Mouse (Mus musculus): ENCODE measurements at regions not wholly inside any gene's neighbourhood (a gene's known extent, or its start where the extent isn't known, plus 50 kb on each side); places are given as distances from the start of the nearest gene placed in this dataset.

DNA sequence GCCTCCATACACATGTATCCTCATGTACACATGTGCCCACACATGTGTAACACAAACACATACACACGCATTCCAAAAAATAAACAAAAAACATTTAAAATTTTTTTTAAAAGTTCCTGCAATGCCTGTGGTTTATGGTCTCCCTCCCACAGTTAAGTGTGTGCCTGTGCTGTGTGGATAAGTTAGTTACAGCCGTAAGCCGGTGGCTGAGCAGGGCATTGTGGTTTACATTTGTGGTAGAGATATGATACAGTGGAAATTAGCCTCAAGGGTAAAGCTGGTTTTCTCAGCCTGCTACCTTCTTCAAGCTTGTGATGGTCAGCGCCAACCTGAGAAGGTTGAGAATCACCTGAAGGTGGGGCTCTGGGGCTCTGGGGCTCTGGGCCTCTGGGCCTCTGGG lies 484.0 kb upstream of the Kcnab2 start:
- Histone ChIP-seq H3K4me1 (ENCODE audit: control insufficient read depth, insufficient read depth, low read length) (no peaks in the 10 kb centered on the region; the same call in 1 of the 2 replicates), H3K4me3 (replicated peaks; ENCODE audit: control insufficient read depth, low read depth, low read length) (no peak overlapping the region), H3K27ac (ENCODE audit: control insufficient read depth, insufficient read depth, low read depth, low read length, poor library complexity) (no peak overlapping the region)
- 72% methylated on average over 4 of the region's 4 CpGs for WGBS
- TF ChIP-seq CTCF (IDR thresholded peaks at IDR 0.05; ENCODE audit: control insufficient read depth, insufficient read depth, low read length) (no peak), POLR2A (IDR thresholded peaks at IDR 0.05; ENCODE audit: borderline replicate concordance, control insufficient read depth, low read depth, low read length) (no peak)

GRCm38 (mm10) chr4:152959627-152960230 lies 482.1 kb upstream of the Kcnab2 start:
- Histone ChIP-seq H3K4me1 (ENCODE audit: control insufficient read depth, insufficient read depth, low read length) (no peaks in the 10 kb centered on the region; the same call in 1 of the 2 replicates), H3K4me3 (replicated peaks; ENCODE audit: control insufficient read depth, low read depth, low read length) (no peak overlapping the region), H3K27ac (ENCODE audit: control insufficient read depth, insufficient read depth, low read depth, low read length, poor library complexity) (no peak overlapping the region)
- no peak for TF ChIP-seq CTCF (IDR thresholded peaks at IDR 0.05; ENCODE audit: control insufficient read depth, insufficient read depth, low read length)
- no peak for TF ChIP-seq POLR2A (IDR thresholded peaks at IDR 0.05; ENCODE audit: borderline replicate concordance, control insufficient read depth, low read depth, low read length)
- WGBS = 69% methylated on average over 12 of the region's 12 CpGs

DNA sequence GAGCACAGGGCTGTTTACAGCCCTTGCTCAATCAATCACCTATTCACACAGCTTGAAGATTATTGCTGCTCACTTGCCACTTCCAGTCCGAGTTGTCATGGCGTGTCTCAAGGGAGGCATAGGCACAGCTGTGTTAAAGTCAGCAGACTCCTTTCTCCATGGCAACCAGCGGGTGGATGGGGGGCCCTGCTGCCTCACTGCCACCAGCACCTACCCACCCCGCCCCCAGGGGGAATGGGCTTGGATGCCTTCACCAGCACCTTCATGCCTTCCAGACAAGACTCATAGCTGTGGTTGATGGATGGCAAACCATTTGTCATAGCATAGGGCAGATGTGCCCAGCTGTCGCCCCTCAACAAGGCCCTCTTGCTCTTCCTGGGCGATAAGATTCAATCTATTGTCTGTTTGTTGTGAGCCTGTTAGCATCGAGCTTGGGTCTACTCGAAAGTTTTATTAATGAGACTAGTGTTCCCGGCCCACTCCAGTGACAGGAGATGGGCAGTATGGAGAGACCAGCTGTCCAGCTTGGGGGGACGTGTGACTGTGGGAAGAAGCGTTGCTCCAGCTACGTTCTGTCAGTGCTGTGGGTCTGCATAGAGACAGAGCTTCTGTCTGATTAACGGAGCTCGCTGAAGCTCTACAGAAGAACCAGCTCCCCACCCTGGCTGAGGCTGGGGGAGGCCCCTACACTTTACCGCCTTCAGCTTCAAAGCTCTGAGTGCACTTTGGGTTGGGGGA lies 475.7 kb upstream of the Kcnab2 start:
- Histone ChIP-seq H3K27ac (ENCODE audit: control insufficient read depth, insufficient read depth, low read depth, low read length, poor library complexity) (no peak overlapping the region), H3K4me3 (replicated peaks; ENCODE audit: control insufficient read depth, low read depth, low read length) (no peak overlapping the region), H3K4me1 (ENCODE audit: control insufficient read depth, insufficient read depth, low read length) (no peaks in the 10 kb centered on the region)
- WGBS = 57% methylated on average over 15 of the region's 15 CpGs
- TF ChIP-seq POLR2A (IDR thresholded peaks at IDR 0.05; ENCODE audit: borderline replicate concordance, control insufficient read depth, low read depth, low read length) (no peak), CTCF (IDR thresholded peaks at IDR 0.05; ENCODE audit: control insufficient read depth, insufficient read depth, low read length) (no peak)

DNA sequence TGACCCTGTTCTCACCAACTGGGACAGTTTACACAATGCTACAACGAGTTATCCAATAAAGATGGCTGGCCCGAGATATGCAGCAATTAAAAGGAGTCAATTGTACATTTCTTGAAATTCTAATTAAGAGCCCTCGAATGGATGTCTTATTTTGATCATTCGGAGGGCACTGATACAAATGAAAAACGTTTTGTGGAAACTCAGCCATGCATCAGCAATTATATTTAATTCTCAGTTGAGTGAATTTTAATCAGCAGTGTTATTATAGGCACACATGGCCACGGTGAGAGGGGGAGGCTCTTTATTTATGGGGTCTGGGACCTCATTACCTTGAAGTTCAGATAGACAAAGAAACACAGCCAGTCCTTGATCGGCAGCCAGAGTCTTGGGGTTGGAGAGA lies 471.3 kb upstream of the Kcnab2 start:
- WGBS = 65% methylated on average over 7 of the region's 7 CpGs
- TF ChIP-seq POLR2A (IDR thresholded peaks at IDR 0.05; ENCODE audit: borderline replicate concordance, control insufficient read depth, low read depth, low read length) = no peak
- H3K27ac ChIP-seq (ENCODE audit: control insufficient read depth, insufficient read depth, low read depth, low read length, poor library complexity) = no peak overlapping the region
- no peaks in the 10 kb centered on the region for H3K4me1 ChIP-seq (ENCODE audit: control insufficient read depth, insufficient read depth, low read length)
- no peak overlapping the region for H3K4me3 ChIP-seq (replicated peaks; ENCODE audit: control insufficient read depth, low read depth, low read length)

DNA sequence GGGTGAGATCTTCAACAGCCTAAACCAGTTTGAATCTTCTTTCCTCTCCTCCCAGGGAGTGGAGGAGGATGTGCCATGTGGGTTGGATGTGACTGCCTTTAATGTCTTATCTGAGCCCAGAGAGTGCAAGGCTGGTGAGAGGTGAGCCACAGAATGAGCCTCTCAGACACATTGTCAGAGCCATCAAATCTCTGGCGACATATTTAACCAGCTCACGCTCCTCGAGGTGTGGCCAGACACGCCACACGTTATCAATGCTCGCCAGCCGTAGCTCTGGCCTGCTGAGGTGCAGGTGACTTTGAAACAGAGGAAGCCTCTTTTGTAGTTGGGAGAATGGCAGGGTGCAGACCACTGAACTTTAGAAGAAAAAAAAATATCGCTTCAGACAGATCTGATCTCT lies 463.5 kb upstream of the Kcnab2 start:
- no peaks in the 10 kb centered on the region for H3K4me1 ChIP-seq (ENCODE audit: control insufficient read depth, insufficient read depth, low read length)
- WGBS = 80% methylated on average over 8 of the region's 8 CpGs
- TF ChIP-seq POLR2A (IDR thresholded peaks at IDR 0.05; ENCODE audit: borderline replicate concordance, control insufficient read depth, low read depth, low read length) (no peak), CTCF (IDR thresholded peaks at IDR 0.05; ENCODE audit: control insufficient read depth, insufficient read depth, low read length) (no peak)
- no peak overlapping the region for H3K4me3 ChIP-seq (replicated peaks; ENCODE audit: control insufficient read depth, low read depth, low read length)
- H3K27ac ChIP-seq (ENCODE audit: control insufficient read depth, insufficient read depth, low read depth, low read length, poor library complexity) = no peak overlapping the region

DNA sequence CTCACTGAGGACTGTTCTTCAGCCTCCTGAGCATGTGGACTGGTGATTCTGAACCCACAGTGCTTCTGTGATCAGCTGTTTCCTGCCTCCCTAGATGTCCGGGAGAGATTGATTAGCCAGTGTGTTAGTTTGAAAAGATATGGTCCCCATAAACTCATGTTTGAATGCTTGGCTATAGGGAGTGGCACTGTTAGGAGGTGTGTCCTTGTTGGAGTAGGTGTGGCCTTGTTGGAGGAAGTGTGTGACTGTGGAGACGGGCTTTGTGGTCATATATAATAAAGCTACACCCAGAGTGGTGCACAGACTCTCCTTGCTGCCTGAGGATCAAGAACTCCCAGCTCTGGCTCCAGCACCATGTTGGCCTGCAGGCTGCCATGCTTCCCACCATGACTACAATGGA lies 458.9 kb upstream of the Kcnab2 start:
- TF ChIP-seq CTCF (IDR thresholded peaks at IDR 0.05; ENCODE audit: control insufficient read depth, insufficient read depth, low read length) (no peak), POLR2A (IDR thresholded peaks at IDR 0.05; ENCODE audit: borderline replicate concordance, control insufficient read depth, low read depth, low read length) (no peak)
- WGBS = 59% methylated on average over 2 of the region's 2 CpGs
- Histone ChIP-seq H3K4me1 (ENCODE audit: control insufficient read depth, insufficient read depth, low read length) (no peaks in the 10 kb centered on the region), H3K4me3 (replicated peaks; ENCODE audit: control insufficient read depth, low read depth, low read length) (no peak overlapping the region), H3K27ac (ENCODE audit: control insufficient read depth, insufficient read depth, low read depth, low read length, poor library complexity) (no peak overlapping the region)

- Histone ChIP-seq H3K4me1 (ENCODE audit: control insufficient read depth, insufficient read depth, low read length) (no peaks in the 10 kb centered on the region), H3K27ac (ENCODE audit: control insufficient read depth, insufficient read depth, low read depth, low read length, poor library complexity) (no peak overlapping the region), H3K4me3 (replicated peaks; ENCODE audit: control insufficient read depth, low read depth, low read length) (no peak overlapping the region)
- TF ChIP-seq CTCF (IDR thresholded peaks at IDR 0.05; ENCODE audit: control insufficient read depth, insufficient read depth, low read length) = no peak
- 76% methylated on average over 3 of the region's 3 CpGs for WGBS
Measured at GRCm38 (mm10) chr4:152935484-152935883, 457.8 kb upstream of the Kcnab2 start.

DNA sequence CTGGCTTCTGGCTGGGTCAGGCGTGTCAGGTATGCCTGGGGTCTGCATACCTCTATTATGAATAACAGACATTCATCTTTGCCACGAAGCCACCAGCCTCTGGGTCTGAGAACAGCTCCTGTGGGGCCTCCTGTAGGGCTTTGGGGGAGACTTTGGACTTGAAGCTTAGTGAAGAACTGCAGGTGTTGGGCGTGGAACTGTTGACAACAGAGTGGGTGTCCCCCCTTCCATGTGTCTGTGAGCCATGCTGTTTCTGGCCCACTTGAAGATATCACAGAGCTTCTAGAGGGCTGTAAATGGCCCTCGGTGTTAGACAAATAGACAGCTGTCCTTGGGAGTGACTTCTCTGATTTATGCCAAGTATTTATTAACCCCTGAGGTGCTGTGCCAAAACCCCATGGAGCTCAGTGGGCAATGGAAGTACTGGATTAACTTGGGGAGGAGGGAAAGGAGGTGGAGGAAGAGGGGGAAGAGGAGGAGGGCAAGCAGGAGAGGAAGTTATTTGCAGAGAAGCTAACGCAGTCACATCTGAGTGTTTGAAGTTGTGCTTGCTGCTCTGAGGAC lies 450.8 kb upstream of the Kcnab2 start:
- Histone ChIP-seq H3K4me1 (ENCODE audit: control insufficient read depth, insufficient read depth, low read length) (no peaks in the 10 kb centered on the region), H3K27ac (ENCODE audit: control insufficient read depth, insufficient read depth, low read depth, low read length, poor library complexity) (no peak overlapping the region), H3K4me3 (replicated peaks; ENCODE audit: control insufficient read depth, low read depth, low read length) (no peak overlapping the region)
- WGBS = 58% methylated on average over 5 of the region's 5 CpGs
- TF ChIP-seq CTCF (IDR thresholded peaks at IDR 0.05; ENCODE audit: control insufficient read depth, insufficient read depth, low read length) (no peak), POLR2A (IDR thresholded peaks at IDR 0.05; ENCODE audit: borderline replicate concordance, control insufficient read depth, low read depth, low read length) (no peak)
